Mouse (Mus musculus) left cerebral cortex, postnatal 14 days (tissue): ENCODE results near the gene Kcnj11. TPM values are rescaled to one million over a fixed set of nuclear protein-coding genes. Genes with fewer than 3 reads are reported as not detected.

Experiments used
- DNase-seq, 2 experiments: peaks; one replicate each; pipeline ENCODE4 v3.0.0; 2021 to 2022; ENCODE audit warnings: low spot score in 2 of 2, mixed read lengths in 1 of 2
- intact Hi-C: fragments of 180-260 bp; cut with DNase I; formaldehyde crosslinking; loops from one replicate; pipeline ENCODE4 v1.15.1; 2025
- total RNA-seq, 2 experiments: library from RNA; stranded (reverse); gene quantifications; 2 replicates each; pipeline ENCODE4 v1.2.3; 2021

Gene Kcnj11
- total RNA-seq, 2 experiments from 2014 or later, result 29.2 to 30.5 TPM

DNA sequence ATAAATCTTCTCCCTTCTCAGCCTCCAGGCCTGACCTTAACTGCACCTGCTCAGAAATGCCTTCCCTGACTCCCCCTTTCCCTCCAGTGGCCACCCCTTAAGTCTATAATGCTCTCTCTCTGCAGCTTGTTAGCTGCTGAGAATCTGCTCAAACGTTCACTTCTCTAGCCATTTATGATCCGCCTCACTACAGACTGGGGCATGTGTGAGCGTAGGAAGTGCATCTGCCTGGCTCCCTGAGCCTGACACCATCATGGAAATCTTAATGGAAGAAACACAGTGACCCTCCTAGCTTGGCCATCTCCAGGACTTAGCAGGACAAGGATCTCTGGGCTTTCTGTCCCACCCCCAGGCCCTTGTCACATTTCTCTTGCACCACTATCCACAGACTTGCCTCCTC lies 9.5 kb upstream of the Kcnj11 start:
- intact Hi-C loops, result no loop called here
- no peak for DNase-seq

DNA sequence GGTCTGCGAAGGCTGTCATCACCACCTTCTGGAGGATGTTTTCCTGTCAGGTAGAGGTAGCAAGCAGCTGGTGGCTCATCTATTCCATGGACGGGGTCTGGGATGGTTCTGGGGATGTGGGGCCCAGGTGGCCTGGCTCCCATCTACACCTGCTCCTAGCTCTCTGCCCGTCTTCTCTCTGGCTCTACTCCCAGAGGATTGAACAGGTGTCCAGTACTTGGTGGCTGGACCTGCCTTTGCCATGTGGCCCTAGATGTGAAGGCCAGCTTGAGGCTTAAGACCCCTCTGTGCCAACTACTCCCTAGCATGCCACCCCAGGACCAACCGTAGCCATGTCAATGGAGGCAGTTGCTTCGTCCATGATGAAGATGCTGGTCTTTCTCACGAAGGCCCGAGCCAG lies 4.9 kb upstream of the Kcnj11 start:
- intact Hi-C loops, result no loop called here
- no peak for DNase-seq

DNA sequence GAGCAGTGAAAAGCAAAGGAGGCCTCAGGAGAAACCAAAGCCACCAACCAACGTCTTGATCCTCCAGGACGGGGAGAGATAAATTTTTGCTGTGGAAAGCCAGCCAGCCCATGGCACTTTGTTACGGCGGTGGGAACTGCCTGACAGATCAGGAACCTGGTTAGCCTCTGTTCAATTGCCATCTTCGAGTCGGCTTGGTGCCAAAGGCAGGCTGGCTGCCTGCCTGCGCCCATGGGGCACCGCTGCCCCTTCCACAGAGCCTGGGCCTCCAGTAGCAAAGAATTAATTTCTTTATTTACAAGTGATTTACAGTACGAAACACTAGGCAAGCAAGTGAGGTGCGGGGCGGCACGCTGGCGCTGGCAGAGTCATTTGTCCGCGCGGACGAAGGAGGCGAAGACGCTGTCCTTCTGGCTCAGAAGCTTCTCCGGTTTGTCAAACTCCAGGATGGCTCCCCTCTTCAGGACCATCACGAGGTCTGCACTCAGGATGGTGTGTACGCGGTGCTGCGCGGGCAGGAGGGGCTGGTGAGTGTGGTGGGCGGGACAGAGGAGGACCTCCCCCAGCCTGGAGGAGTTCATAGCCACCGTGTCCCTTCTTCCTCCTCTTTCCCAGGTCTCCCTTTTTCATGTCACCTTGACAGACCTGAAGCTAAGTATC lies 3.8 kb upstream of the Kcnj11 start:
- DNase-seq, result no peak
- intact Hi-C loops, result no loop called here

GRCm38 (mm10) chr7:46103771-46104170 lies 3.2 kb upstream of the Kcnj11 start:
- no peak for DNase-seq
- intact Hi-C loops, result no loop called here

GRCm38 (mm10) chr7:46103075-46103591 lies 2.6 kb upstream of the Kcnj11 start:
- intact Hi-C loops, result no loop called here
- DNase-seq, result peak; percentile 63 to 64

- intact Hi-C loops, result loop anchor here (2.0 to 5.0 kb wide), 4 partner anchors 81 to 508 kb away; partner anchors contain the start of genes Abcc8 and Myod1
These were observed 882 bp downstream of the Kcnj11 start for GRCm38 (mm10) chr7:46099682-46100081.

GRCm38 (mm10) chr7:46098919-46099286 lies 1.7 kb downstream of the Kcnj11 start:
- intact Hi-C loops, result loop anchor here (2.0 to 5.0 kb wide), 3 partner anchors 106 to 508 kb away; partner anchors contain the start of gene Myod1
- no peak for DNase-seq

More at GRCm38 (mm10) chr7:46099682-46100081, 882 bp downstream of the Kcnj11 start:
- DNase-seq, result no peak

DNA sequence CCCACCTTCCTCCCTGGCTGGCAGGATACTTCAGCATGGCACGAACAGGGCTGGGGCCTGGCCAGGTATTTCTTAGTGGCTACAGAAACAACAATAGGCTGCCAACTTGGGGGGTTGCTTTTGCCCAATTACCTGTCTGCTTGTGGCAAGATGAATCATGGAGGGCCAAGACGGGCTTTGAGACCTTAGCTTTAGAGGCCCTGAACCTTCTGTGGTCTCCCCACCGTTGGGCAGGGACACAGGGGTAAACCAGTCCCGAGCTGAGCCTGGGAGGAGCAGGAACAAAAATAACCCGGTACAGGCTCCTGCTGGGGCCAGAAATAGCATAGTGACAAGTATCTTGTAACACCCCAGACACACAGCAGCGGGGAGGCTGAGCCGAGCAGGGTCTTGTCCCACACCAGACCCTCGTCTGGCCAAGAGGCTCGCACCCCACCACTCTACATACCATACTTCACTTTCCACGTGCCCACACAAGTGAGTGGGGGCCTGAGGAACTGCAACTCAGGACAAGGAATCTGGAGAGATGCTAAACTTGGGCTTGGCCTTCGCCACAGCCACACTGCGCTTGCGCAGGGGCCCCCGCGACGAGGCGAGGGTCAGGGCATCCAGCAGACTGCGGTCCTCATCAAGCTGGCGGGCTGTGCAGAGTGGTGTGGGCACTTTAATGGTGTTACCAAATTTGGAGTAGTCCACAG lies 2.2 kb downstream of the Kcnj11 start:
- intact Hi-C loops, result loop anchor here (2.0 to 5.0 kb wide), 3 partner anchors 106 to 509 kb away; partner anchors contain the start of gene Myod1
- DNase-seq, result peak in 1 of 2 experiments; percentile 23

DNA sequence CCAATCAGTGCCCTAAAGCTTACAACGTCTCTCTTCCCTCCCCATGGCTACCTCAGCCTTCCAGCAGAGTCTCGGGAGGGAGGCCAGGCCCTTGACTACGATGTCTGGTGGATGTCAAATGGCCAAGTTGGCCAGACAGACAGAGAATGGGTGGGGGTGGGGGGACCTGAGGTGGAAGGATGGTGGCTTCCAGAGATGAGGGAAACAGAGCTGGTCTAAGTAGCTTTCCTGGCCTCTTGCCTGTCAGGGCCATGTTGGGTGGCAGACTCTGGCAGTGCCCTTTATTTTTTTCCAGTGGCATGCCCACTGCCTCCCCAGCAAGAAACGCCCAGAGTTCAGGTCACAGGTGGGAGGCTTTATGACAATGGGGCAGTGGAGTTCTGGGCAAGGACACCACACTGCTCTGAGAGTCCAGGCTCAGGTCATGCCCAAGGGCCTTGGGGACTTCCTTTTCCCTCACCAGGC lies 3.2 kb downstream of the Kcnj11 start:
- DNase-seq, result no peak

DNA sequence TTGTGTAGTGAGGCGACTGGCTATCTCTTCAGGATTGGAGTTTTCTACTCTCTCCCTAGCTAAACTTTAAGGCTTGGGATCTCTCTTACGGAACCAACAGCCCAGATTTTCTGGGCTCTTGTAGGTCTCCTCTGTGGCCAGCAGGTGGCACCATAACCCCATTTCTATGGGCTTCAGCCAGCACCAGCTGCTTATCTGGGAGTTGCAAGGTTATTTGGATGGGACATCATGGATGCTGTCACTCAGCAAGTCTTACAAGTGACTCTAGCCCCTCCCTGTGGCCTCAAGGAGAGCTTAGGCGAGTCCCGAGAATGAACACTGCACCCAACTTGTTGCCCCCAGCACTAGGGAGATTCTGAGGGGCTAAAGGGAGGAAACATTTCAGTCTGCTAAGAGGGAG lies 4.4 kb downstream of the Kcnj11 start:
- DNase-seq, result peak; percentile 75 to 78

More for the DNA sequence above, 3.2 kb downstream of the Kcnj11 start:
- intact Hi-C loops, result loop anchor here (2.0 to 5.0 kb wide), 3 partner anchors 129 to 510 kb away; partner anchors contain the start of gene Myod1

GRCm38 (mm10) chr7:46092803-46093202 lies 7.8 kb downstream of the Kcnj11 start:
- no peak for DNase-seq
- intact Hi-C loops, result no loop called here

More for the DNA sequence above, 4.4 kb downstream of the Kcnj11 start:
- intact Hi-C loops, result loop anchor here (2.0 to 5.0 kb wide), 3 partner anchors 131 to 511 kb away; partner anchors contain the start of gene Myod1

DNA sequence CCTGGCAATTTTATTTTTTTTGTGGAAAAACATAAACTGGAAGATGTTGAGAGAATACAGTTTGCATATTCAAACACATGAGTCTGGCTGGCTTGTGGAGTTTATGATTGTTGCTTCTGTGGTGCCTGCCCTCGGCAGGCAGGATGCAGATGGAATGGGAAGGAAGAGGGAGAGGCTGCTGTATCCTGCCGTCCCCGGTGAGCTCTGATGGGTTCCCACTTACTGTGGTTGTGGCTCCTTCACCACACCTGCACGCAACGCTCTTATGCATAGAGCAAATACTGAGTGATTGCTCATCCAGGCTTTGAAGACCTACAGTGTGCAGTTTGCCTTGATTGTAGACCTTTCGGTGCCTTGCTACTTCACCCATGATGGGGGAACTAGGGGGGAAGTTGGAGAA lies 12.3 kb downstream of the Kcnj11 start:
- intact Hi-C loops, result no loop called here
- no peak for DNase-seq

DNA sequence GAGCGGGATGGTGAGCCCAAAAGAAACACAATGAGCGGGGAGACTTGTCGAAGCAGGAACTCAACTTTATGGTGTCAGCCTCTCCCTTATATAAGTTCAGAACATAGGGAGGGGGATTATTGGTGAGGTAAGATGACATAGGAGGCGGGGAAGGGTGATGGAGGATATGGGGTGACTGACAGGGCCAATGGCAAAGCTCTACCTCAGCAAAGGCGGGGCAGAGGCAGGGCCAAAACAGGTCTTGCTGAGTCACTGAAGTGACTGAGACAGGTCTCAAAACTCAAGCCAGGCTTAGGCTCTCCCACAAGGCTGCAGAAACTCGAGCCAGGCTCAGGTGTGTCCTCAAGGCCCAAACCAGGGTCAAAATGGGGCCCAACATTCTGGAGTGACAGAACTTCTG lies 14.2 kb downstream of the Kcnj11 start:
- intact Hi-C loops, result no loop called here
- no peak for DNase-seq

DNA sequence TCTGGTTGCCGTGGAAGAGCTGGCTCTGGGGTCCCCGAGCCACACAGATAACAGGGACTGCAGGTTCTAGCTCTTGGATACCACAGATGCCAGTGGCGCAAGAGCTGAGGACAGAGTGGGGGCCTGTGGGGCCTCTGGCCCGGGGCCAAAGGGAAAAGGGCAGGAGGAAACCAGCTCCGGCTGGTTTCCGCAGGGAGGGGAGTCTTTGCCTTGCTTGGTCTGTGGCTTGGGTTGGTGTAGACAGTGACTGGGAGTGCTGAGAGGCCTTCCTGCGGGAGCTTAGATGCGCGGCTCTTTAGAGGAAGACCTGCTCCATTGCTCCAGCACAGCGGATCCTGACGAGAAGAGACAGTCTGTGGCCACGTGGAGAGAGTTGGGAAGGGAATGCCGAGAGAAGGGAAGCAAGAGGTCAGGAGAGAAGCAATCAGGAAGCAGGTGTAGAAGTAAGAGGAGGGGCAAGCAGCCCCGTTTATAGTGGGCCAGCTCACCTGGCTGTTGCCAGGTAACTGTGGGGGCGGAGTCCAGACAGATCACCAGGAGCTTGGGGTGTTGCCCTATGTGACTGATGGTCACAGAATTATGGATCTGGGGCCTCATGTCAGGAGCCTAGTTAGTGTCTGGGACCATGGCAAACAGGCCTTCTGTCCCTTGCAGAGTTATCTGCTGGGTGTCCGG lies 15.6 kb downstream of the Kcnj11 start:
- no peak for DNase-seq
- intact Hi-C loops, result no loop called here

DNA sequence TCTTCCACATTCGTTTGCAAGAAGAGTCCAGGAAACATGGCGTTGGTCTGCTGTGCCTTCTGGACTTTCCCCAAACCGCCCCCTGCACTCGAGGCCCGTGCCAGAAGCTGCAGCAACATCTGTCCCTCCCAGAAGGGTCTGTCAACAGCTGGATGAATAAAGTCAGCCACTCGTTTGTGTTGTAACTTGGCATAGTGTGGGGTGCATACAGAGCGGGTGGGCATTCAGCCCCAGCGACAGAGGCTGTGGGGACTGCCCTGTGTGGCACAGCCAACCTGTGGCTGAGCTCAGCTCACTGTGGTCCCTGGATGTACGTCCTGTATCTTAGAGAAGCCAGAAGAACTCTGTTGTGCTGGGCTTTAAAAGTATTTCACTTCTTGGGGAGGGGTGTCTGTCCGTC lies 16.5 kb downstream of the Kcnj11 start:
- intact Hi-C loops, result no loop called here
- DNase-seq, result no peak

- intact Hi-C loops, result no loop called here
These were observed 22.9 kb downstream of the Kcnj11 start for GRCm38 (mm10) chr7:46077675-46078074.

DNA sequence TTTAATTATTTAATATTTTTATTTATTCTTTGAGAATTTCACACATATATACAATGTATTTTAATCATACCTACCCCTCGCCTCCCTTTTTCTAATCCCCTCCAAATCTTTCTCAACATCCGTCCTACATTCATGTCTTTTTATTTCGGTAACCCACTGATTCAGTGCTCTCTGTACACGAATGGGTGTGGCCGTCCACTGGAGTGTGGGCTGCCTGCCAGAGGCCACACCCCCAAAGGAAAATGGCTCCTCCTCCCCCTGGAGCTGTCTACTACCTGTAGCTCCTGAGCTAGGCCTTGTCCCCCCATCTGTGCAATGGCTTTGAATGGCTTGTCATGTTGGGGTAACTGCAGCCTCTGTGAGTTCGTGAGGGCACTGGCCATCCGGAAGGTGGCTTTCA lies 23.7 kb downstream of the Kcnj11 start:
- intact Hi-C loops, result no loop called here

More at GRCm38 (mm10) chr7:46077675-46078074, 22.9 kb downstream of the Kcnj11 start:
- DNase-seq, result no peak

DNA sequence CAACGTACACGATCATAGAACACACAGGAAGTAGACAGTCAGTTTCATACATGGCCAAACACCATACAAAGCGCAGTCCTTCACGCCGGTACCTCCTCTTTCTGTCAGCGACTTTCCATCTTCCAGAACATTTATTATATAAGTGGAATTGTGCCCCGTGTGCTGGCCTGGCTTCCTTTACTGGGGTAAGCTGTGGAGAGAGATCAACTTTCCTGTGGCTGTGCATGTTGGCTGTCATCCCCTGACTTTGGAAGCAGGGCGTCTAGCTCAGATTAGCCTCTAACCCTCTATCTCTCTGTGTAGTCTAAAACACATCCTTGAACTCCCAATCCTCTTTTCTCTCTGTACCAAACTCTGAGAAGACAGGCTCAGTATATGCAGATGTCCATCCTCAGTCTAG lies 31.7 kb downstream of the Kcnj11 start:
- intact Hi-C loops, result no loop called here

More for the DNA sequence above, 23.7 kb downstream of the Kcnj11 start:
- DNase-seq, result no peak

GRCm38 (mm10) chr7:46063296-46063695 lies 37.3 kb downstream of the Kcnj11 start:
- intact Hi-C loops, result no loop called here
- no peak for DNase-seq

More for the DNA sequence above, 31.7 kb downstream of the Kcnj11 start:
- no peak for DNase-seq

DNA sequence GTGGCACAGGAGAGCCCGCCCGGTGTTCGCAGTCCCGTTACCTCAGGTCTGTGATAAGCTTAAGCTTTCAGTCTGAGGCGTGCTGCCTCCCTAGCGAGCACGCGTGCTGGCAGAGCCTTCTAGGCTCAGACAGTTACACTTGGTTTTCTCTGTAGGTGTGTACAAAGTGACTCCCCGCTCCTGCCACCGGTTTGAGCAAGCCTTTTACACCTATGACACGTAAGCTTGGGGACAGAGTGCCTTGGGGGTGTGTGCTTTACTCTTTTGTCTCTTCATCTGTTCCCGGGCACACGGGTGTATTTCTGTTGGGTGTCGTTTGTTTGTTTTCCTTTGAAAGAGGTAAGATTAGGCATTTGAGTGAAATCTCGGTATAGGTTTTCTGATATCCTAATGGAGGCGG lies 39.0 kb downstream of the Kcnj11 start:
- no peak for DNase-seq
- intact Hi-C loops, result no loop called here
